Mouse (Mus musculus): ENCODE data around the gene Gm10715.
"Not testable (repeated sequence)": the region's sequence is repeated elsewhere in the genome, so short reads cannot be mapped to it uniquely, and the experiment has no call there.

DNA sequence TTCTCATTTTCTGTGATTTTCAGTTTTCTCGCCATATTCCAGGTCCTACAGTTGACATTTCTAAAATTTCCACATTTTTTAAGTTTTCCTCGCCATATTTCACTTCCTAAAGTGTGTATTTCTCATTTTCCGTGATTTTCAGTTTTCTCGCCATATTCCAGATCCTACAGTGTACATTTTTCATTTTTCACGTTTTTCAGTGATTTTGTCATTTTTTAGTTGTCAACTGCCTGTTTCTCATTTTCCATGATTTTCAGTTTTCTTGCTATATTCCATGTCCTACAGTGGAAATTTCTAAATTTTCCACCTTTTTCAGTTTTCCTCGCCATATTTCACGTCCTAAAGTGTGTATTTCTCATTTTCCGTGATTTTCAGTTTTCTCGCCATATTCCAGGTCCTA is 29.4 kb upstream of the Gm10715 start:
- TF ChIP-seq CTCF (IDR thresholded peaks at IDR 0.05; ENCODE audit: low read depth, low read length); TAL1 (conservative IDR thresholded peaks at IDR 0.05; ENCODE audit: low read depth, low read length); GATA1 (IDR thresholded peaks at IDR 0.05; ENCODE audit: borderline replicate concordance, low read length); POLR2AphosphoS5 (IDR thresholded peaks at IDR 0.05; ENCODE audit: insufficient replicate concordance, low read depth, low read length); GATA2 (IDR thresholded peaks at IDR 0.05; ENCODE audit: borderline replicate concordance, low read depth, low read length): not testable (repeated sequence)
